Mouse (Mus musculus) limb, embryonic 11.5 days (tissue): ENCODE data around the gene Arhgef39. TPM values are rescaled to one million over a fixed set of nuclear protein-coding genes. Genes with fewer than 3 reads are reported as not detected.

Source experiments
- ATAC-seq: fragments of 200-750 bp; cut with Nextera tagmentation; 2 replicates; pipeline ENCODE4 v1.8.0; 2017; ENCODE audit warnings: low read depth; ENCODE audit not compliant: insufficient number of reproducible peaks, low FRiP score, low TSS enrichment
- DNase-seq: peaks from one replicate; pipeline ENCODE4 v3.0.0-alpha.2; 2015; ENCODE audit warnings: low spot score
- H3K27ac ChIP-seq: fragments of 300-500 bp; sonication (generic); replicated peaks from 2 replicates; pipeline ENCODE4 v1.5.1; 2014; ENCODE audit warnings: low read depth, mild to moderate bottlenecking, low read length
- H3K27me3 ChIP-seq: fragments of 300-500 bp; sonication (generic); 2 replicates; pipeline ENCODE4 v1.6.1; 2014; ENCODE audit warnings: mild to moderate bottlenecking, low read length, mixed read lengths; ENCODE audit not compliant: control insufficient read depth, insufficient read depth
- H3K36me3 ChIP-seq: fragments of 300-500 bp; sonication (generic); 2 replicates; pipeline ENCODE4 v1.6.1; 2014; ENCODE audit warnings: mild to moderate bottlenecking, low read length, moderate library complexity, mixed read lengths; ENCODE audit not compliant: control insufficient read depth, insufficient read depth
- H3K4me1 ChIP-seq: fragments of 300-500 bp; sonication (generic); 2 replicates; pipeline ENCODE4 v1.6.1; 2014; ENCODE audit warnings: low read length, mixed read lengths; ENCODE audit not compliant: control insufficient read depth, insufficient read depth
- H3K4me2 ChIP-seq: fragments of 300-500 bp; sonication (generic); 2 replicates; pipeline ENCODE4 v1.6.1; 2014; ENCODE audit warnings: low read depth, mild to moderate bottlenecking, moderate library complexity; ENCODE audit not compliant: severe bottlenecking
- H3K4me3 ChIP-seq: fragments of 300-500 bp; sonication (generic); 2 replicates; pipeline ENCODE4 v1.5.1; 2014; ENCODE audit warnings: low read depth, low read length
- H3K9ac ChIP-seq: fragments of 300-500 bp; sonication (generic); 2 replicates; pipeline ENCODE4 v1.6.1; 2014; ENCODE audit warnings: mild to moderate bottlenecking, low read length
- H3K9me3 ChIP-seq: fragments of 300-500 bp; sonication (generic); 2 replicates; pipeline ENCODE4 v1.6.1; 2016; ENCODE audit warnings: low read length; ENCODE audit not compliant: control insufficient read depth
- WGBS: fragments of 180-500 bp; shearing (Covaris S2); extraction: QIAGEN DNeasy Blood & Tissue Kit; methylation state at CpG from one replicate; pipeline ENCODE4 v1.1.7; 2014; 5-methylcytosine and 5-hydroxymethylcytosine counted together
- polyA plus RNA-seq: library from polyadenylated mRNA; unstranded; fragments of >200 nt; fragmentation: Nextera tagmentation; extraction: Ambion mirVana; gene quantifications from 2 replicates; pipeline ENCODE4 v1.2.1, GENCODE M21; 2014

The Arhgef39 gene
- polyA plus RNA-seq, 1 experiment from 2014 or later = 45.6 TPM

- 86% methylated on average over 4 of the region's 4 CpGs for WGBS
- H3K9ac ChIP-seq = no peak overlapping the region
- H3K4me2 ChIP-seq = no peak overlapping the region
- H3K27me3 ChIP-seq = 0 out of 2 replicates have a peak, but pooled peaks cover 3% of the 10 kb centered on the region
- no peaks in the 10 kb centered on the region for H3K9me3 ChIP-seq
- H3K36me3 ChIP-seq = no peaks in the 10 kb centered on the region
- no peaks in the 10 kb centered on the region for H3K4me1 ChIP-seq
- no peak overlapping the region for H3K4me3 ChIP-seq
- DNase-seq (no peak), ATAC-seq (no peak)
- no peak overlapping the region for H3K27ac ChIP-seq
Observed at GRCm38 (mm10) chr4:43504269-43504668, 4.8 kb upstream of the Arhgef39 start.

DNA sequence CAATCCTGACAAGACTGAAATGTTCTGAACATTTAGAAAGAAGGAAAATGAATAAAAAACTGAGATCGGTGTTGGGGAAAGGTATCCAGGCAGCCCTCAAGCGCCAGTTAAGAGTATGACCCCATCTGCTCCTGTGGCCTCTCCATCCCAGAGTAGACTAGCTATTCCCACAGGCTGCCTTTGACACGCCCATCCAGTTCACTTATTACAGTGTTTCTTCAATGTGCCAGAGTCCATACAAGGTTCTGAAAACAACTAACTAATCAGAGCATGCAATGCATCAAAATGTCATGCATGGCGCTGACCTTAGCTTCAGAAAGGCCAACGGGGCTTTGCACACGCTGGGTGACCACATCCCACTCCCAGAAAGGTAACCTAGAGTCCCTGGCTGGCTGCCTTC lies 4.0 kb upstream of the Arhgef39 start:
- H3K9me3 ChIP-seq = no peaks in the 10 kb centered on the region
- H3K4me2 ChIP-seq = no peak overlapping the region
- no peak overlapping the region for H3K27ac ChIP-seq
- no peaks in the 10 kb centered on the region for H3K36me3 ChIP-seq
- 0 out of 2 replicates have a peak, but pooled peaks cover 3% of the 10 kb centered on the region for H3K27me3 ChIP-seq
- no peak overlapping the region for H3K9ac ChIP-seq
- ATAC-seq = no peak
- no peak for DNase-seq
- WGBS = 75% methylated on average over 6 of the region's 6 CpGs
- no peak overlapping the region for H3K4me3 ChIP-seq
- H3K4me1 ChIP-seq = peaks cover 4% of the 10 kb centered on the region

- H3K9me3 ChIP-seq = no peaks in the 10 kb centered on the region
- H3K9ac ChIP-seq = no peak overlapping the region
- DNase-seq = no peak
- peaks cover 8% of the 10 kb centered on the region for H3K4me1 ChIP-seq
- no peak overlapping the region for H3K27ac ChIP-seq
- WGBS = 74% methylated on average over 2 of the region's 2 CpGs
- no peak overlapping the region for H3K4me2 ChIP-seq
- ATAC-seq = no peak
- no peaks in the 10 kb centered on the region for H3K36me3 ChIP-seq
- H3K27me3 ChIP-seq = 0 out of 2 replicates have a peak, but pooled peaks cover 3% of the 10 kb centered on the region
- no peak overlapping the region for H3K4me3 ChIP-seq
Observed at GRCm38 (mm10) chr4:43503041-43503440, 3.5 kb upstream of the Arhgef39 start.

DNA sequence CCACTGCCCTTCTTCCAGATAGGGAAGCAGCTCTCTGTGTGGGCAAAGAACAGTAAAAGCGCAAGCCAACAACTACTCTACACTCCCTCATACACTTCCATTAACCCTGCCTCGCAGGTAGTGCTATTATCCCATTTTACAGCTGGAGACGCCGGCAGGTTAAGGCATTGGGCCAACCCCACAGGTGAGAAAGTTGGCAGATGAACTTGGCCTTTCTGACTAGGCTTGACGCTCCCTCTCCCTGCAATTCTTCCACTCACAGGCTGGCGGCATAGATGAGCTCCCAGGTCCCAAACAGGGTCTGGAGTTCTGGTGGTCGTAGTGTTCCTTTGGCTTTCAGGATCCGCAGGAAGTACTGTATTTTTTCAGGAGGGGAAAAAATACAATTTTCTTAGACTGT lies 512 bp downstream of the Arhgef39 start:
- Histone ChIP-seq H3K4me1 (peaks cover 15% of the 10 kb centered on the region), H3K4me3 (peak overlapping the region; percentile 51), H3K36me3 (peaks cover 7% of the 10 kb centered on the region; the same call in 1 of the 2 replicates), H3K27ac (no peak overlapping the region), H3K4me2 (peak overlapping the region; percentile 60), H3K27me3 (no peaks in the 10 kb centered on the region), H3K9me3 (no peaks in the 10 kb centered on the region), H3K9ac (peak overlapping the region; percentile 70)
- ATAC-seq (peak; percentile 27; the same call in 1 of the 2 replicates), DNase-seq (peak; percentile 72)
- WGBS = 13% methylated on average over 8 of the region's 8 CpGs

GRCm38 (mm10) chr4:43497946-43498345 lies 1.5 kb downstream of the Arhgef39 start:
- DNase-seq = no peak
- Histone ChIP-seq H3K9me3 (no peaks in the 10 kb centered on the region), H3K4me2 (peak overlapping the region; percentile 60), H3K9ac (peak overlapping the region; percentile 24; the same call in 1 of the 2 replicates), H3K27me3 (no peaks in the 10 kb centered on the region), H3K4me1 (peaks cover 17% of the 10 kb centered on the region), H3K36me3 (peaks cover 7% of the 10 kb centered on the region; the same call in 1 of the 2 replicates), H3K4me3 (peak overlapping the region; percentile 51), H3K27ac (no peak overlapping the region)
- no peak for ATAC-seq
- WGBS = 76% methylated on average over 4 of the region's 4 CpGs

DNA sequence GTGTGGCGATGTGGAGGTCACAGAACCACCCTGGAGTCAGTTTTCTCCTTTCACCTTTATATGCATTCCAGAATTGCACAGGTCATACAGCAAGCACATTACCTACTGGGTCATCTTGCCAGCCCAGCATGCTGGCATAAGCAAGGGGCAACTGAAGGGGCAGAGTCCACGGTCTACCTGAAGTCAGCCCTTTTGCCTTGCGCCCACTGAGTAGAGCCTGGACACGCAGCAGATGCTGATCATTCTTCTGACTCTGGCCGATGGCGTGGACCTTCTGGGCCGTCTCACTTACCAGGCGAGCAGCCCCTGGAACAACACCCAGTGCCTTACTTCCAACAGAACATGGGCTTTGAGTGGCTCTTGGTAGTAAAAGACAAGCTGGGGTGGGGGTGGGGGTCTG lies 2.1 kb downstream of the Arhgef39 start:
- H3K9ac ChIP-seq = no peak overlapping the region
- WGBS = 94% methylated on average over 8 of the region's 8 CpGs
- no peaks in the 10 kb centered on the region for H3K9me3 ChIP-seq
- DNase-seq (no peak), ATAC-seq (no peak)
- H3K36me3 ChIP-seq = peaks cover 7% of the 10 kb centered on the region; the same call in 1 of the 2 replicates
- no peak overlapping the region for H3K4me3 ChIP-seq
- no peak overlapping the region for H3K27ac ChIP-seq
- H3K27me3 ChIP-seq = no peaks in the 10 kb centered on the region
- no peak overlapping the region for H3K4me2 ChIP-seq
- H3K4me1 ChIP-seq = peaks cover 17% of the 10 kb centered on the region

DNA sequence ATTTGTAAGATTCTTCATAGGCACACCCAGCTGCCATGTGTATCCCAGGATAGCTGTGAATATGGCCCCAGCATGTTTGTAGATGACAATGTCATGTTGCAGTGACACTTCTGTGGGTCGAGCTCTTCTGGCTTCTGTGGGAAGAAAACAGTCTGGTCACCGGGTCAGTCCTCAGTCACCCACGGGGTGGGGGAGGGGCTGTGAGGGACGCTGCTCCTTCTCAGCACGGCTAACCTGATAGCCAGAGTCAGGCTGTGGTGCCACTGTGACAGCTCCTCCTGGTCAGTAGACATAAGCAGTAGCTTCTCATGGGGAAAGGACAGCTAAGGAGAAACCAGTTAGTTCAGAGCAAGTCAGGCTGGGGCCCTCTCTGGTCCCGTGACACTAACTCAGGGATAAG lies 2.9 kb downstream of the Arhgef39 start:
- Histone ChIP-seq H3K9me3 (no peaks in the 10 kb centered on the region), H3K27me3 (no peaks in the 10 kb centered on the region), H3K4me3 (no peak overlapping the region), H3K36me3 (peaks cover 7% of the 10 kb centered on the region; the same call in 1 of the 2 replicates), H3K4me1 (peaks cover 17% of the 10 kb centered on the region), H3K9ac (no peak overlapping the region), H3K4me2 (no peak overlapping the region), H3K27ac (no peak overlapping the region)
- ATAC-seq (no peak), DNase-seq (no peak)
- 68% methylated on average over 6 of the region's 6 CpGs for WGBS

DNA sequence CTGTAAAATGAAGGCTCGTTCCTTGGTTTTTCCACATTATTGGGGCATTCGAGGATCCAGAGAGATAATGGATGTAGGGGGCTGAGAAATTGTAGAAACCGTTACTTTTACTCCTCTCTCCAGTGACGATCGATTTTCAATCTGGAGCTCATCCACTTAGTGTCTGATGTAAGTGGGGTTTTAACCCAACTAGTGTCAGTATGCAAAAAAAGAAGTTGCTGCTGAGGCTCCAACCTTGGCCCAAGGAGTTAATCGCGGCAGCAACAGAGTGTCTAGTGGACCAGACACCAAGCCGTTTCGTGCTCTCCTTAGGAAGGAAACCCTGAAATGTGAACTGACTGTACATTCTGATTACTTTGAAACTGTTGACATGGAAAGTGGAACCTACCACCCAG lies 5.7 kb downstream of the Arhgef39 start:
- Histone ChIP-seq H3K27me3 (no peaks in the 10 kb centered on the region), H3K9ac (peak overlapping the region; percentile 85), H3K27ac (no peak overlapping the region), H3K36me3 (peaks cover 7% of the 10 kb centered on the region; the same call in 1 of the 2 replicates), H3K4me3 (peak overlapping the region; percentile 71), H3K4me2 (peak overlapping the region; percentile 65), H3K4me1 (peaks cover 16% of the 10 kb centered on the region), H3K9me3 (no peaks in the 10 kb centered on the region)
- DNase-seq (peak; percentile 37), ATAC-seq (no peak)
- WGBS = 4% methylated on average over 9 of the region's 9 CpGs
